Mouse (Mus musculus) CD4-positive, CD25-positive, alpha-beta regulatory T cell, adult 4 months (primary cell): Measurements from ENCODE around the gene Elp6. TPM values are rescaled to one million over a fixed set of nuclear protein-coding genes. Genes with fewer than 3 reads are reported as not detected.
"Not testable (repeated sequence)": the region's sequence is repeated elsewhere in the genome, so short reads cannot be mapped to it uniquely, and the experiment has no call there.

Experiments used
- ATAC-seq: one replicate; pipeline ENCODE4 v1.8.0; 2017
- polyA plus RNA-seq, 2 experiments: library from polyadenylated mRNA; unstranded; fragments of 100-300 nt; shearing (Covaris generic); gene quantifications; one replicate each; pipeline ENCODE4 v1.2.1; 2017

The Elp6 gene
- polyA plus RNA-seq, 2 experiments from 2014 or later, result 13.5 to 23.8 TPM

DNA sequence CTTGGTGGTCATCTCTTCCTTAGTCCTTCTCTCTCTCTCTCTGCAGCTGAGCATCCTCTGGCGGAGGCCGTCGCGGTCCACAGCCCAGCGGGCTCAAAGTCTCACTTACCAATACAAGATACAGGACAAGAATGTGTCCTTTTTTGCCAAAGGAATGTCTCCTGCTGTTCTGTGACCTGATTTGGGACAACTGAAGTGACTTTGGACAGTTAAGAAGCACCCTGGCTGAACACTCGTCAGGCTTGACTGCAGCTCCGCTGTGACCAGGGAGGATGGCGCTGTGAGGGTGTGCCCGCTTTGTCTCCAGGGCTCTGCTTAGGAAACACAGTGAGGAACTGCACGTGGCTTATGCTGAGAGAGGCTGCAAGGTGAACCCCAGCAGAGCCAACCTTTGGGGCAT lies 15.8 kb downstream of the Elp6 start:
- no peak for ATAC-seq

GRCm38 (mm10) chr9:110322972-110323371 lies 18.0 kb downstream of the Elp6 start:
- no peak for ATAC-seq

DNA sequence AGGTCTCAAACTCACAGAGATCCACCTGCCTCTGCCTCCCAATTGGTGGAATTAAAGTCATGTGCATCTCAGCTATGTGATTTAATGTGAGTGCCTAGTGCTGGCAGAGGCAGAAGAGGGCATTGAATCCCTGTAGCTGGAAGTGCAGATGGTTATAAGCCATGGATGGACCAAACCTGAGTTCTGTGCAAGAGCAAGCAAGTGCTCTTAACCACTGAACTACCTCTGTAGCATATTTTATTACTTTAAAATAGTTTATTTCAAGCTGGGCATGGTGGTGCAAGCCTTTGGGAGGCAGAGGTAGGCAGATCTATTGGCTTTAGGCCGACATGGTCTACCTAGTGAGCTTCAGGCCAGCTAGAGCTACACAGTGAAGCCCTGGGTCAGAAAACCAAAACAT lies 19.2 kb downstream of the Elp6 start:
- no peak for ATAC-seq

GRCm38 (mm10) chr9:110328178-110328577 lies 23.2 kb downstream of the Elp6 start:
- no peak for ATAC-seq

GRCm38 (mm10) chr9:110328946-110329630 lies 24.1 kb downstream of the Elp6 start:
- ATAC-seq, result peak; percentile 19

DNA sequence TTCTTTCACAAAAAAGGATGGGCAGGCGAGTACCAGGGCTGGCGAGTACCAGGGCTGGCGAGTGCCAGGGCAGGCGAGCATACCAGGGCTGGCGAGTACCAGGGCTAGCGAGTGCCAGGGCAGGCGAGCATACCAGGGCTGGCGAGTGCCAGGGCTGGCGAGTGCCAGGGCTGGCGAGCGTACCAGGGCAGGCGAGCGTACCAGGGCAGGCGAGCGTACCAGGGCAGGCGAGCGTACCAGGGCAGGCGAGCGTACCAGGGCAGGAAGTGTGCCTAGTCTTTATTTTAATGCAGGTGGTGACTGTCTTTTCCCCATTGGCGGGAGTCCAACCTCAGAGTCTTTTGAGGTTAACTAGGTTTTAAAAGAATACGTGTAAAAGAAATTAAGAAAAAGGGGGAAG lies 24.7 kb downstream of the Elp6 start:
- ATAC-seq, result peak; percentile 53

DNA sequence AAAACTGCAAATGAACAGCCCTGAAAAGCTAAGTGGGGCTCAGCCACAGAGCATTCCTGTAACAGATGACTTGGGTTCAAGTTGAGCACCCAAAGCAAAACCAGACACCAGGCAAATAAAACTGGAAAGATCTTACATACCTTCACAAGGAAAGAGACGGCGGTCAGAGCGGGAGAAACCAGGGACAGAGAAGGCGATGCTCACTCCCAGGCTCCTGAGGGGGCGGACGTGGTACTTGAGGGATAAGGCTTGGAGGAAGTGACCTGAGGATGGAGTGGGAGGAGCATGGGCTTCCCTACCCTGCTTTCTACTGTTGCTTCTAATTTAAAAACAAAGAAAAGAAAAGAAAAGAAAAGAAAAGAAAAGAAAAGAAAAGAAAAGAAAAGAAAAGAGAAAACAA lies 25.4 kb downstream of the Elp6 start:
- ATAC-seq, result no peak

- ATAC-seq, result not testable (repeated sequence)
Observed at GRCm38 (mm10) chr9:110330913-110331312, 25.9 kb downstream of the Elp6 start.

GRCm38 (mm10) chr9:110333135-110333895 lies 28.3 kb downstream of the Elp6 start, which contains the start of gene Scap:
TSS of gene Scap (plus strand) at chr9:110333288.
- ATAC-seq, result peak; percentile 81

DNA sequence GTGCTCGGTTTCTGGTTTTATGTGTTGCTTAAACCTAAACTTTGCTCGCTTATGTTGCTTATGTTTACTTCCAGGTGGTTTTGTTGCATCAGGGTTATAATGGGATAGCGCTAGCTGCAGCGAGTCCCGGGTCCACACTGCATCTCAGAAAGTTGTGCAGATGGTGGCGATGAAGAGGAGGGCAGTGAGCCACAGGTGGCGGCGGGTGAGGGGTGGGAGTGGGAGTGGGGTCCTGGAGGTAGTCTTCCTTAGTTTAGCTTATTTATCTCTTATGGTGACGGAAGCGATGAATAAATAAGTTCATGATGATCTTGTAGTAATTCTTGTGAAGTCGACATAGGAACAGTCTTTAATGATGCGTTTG lies 28.9 kb downstream of the Elp6 start:
- ATAC-seq, result peak; percentile 3

DNA sequence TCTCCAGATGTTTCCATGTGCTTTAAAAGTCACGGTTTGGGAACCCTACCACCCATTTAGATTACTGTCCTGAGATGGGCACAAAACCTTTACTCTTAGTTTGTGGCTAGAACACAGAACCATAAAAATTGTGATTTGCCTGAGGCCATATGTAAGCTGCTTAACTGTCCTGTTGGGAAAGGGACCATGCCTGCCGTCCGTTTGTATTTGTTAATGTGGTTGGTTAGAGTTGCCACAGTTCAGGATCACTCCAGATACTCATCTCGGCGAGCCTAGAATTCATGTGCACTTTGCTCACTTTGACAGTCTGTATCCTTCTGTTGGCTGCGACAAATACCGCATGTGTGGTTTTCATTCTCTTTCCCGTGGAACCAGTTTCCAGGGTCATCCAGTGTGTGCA lies 29.9 kb downstream of the Elp6 start:
- ATAC-seq, result no peak

DNA sequence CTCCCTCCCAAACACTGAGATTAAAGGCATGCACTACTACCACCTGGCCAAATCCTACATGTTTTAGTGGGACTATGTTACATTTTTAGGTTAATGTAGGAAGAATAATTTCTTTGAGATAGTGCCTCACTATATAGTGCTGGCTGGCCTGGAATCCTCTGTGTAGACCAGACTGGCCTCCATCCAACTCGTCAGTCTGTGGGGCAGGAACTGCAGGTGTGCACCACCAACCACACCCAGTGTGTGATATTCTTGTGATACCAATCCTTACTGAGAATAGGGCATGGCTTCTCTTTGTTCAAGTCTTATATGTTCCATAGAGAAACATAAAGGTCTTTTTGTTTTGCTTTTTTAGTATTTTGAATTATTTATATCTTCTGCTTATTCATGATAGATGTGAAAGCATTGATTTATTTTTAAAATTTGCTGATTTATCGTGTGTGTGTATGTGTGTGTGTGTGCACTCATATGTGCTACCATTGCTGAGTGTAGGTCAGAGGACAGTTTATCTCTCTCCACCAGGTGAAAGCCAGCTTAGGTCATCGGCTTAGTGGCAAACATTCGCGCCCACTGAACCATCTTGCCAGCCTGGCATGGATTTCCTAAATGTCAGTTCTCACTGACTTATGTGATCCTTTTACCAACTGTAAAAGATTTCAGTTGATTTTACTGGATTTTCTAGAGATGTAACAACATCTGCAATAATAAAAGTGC lies 35.2 kb downstream of the Elp6 start:
- no peak for ATAC-seq

GRCm38 (mm10) chr9:110342008-110342407 lies 37.0 kb downstream of the Elp6 start:
- no peak for ATAC-seq

- no peak for ATAC-seq
Observed at GRCm38 (mm10) chr9:110343805-110344204, 38.8 kb downstream of the Elp6 start.

DNA sequence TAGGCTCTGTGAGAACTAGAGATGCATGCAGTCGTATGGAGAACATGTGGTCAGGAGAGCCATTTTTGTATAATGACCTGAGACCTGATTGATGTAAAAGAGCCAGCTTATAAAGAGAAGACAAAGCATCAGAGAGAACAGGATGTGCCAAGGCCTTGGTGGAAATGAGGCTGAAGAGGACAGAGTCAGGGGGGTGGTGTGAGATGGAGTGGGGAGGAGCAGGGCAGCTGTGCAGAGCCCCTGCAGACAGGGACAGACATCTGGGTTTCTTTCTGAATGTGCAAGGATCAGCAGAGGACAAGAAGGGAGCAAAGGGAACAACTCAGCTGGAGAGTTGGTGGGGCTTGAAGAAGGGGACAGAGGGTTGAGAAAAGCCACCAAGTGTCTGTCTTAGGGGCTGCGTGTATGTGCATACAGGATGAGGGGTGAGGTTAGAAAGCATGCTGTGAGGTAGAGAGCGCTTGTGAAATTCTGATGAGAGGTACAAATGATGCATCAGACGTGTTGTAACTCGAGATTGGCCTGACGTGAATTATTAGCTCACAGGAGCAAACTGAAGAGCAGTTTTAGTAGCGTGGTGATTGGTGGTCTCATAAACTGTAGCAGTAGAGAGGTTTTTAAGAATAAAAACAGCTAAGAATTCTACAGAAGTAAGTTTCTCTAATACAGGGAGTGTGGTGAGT lies 40.2 kb downstream of the Elp6 start:
- no peak for ATAC-seq

GRCm38 (mm10) chr9:110348899-110349298 lies 43.9 kb downstream of the Elp6 start:
- no peak for ATAC-seq

DNA sequence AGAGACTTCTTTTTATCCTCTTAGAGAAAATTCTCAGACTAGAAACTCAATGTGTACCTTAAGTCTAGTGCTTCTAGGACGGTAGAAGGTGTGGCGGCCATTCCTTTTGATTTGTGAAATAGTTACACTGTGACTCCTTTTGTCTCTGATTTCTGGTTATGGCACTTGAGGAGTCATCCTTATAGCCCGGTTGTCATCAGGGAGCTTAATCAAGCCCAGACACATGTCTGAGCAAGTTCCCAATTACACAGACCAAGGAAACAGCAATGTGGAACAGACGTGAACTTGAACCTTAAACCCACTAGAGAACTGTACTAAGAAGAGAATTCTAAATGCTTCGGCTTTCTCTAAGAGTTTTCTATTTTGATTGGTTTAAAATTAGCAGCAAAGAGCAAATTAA lies 45.2 kb downstream of the Elp6 start:
- no peak for ATAC-seq

- ATAC-seq, result no peak
Observed at GRCm38 (mm10) chr9:110350612-110351011, 45.6 kb downstream of the Elp6 start.

DNA sequence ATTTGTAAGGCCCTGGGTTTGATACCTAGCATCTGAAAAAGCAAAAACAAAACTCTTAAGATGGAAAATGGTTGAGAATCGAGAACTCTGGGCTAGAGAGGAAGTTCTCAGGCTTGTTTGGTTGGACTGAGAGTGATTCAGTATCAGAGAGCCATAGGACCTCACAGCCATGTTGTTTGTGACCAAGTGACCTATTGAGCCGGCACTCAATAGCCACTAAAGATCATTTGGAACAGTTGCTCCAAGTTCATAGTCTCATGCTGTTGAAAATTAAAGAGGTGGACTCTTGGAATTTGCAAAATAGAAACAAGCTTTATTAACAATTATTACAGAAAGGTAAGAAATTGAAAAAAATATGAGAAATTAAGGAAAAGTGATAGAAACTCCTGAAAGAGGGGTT lies 46.4 kb downstream of the Elp6 start:
- ATAC-seq, result no peak

DNA sequence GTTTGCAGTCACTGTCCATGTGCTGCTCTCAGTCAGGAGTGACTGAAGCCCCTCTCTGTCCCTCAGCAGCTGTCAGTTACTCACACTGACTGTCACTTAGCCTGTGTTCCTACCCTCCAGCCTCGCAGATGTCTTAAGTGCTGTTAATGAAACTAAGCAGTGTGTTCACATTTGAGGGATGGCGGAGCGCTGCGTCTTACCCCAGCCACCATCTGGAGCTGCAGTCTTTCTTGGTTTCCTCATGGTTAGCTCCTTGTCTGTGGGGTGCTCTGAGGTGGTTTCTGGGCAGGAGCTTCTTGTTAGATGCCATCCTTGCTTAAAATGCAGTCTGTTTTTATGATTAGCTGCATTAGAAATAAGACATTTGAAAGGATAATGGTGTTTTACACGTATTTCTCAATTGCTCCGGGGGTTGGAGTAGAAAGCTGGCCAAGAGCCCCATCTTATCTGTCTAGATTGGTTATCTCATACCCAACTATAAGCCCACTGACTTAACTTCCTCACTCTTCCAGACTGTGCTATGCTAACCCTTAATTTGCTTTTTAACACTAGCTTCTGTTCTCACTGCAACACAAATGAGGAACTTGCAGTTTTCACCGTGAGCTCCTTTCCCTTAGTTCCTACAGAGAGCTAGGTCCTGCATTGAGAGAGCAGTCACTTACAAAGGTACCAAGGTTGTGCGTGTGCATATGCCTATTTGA lies 47.1 kb downstream of the Elp6 start:
- no peak for ATAC-seq

DNA sequence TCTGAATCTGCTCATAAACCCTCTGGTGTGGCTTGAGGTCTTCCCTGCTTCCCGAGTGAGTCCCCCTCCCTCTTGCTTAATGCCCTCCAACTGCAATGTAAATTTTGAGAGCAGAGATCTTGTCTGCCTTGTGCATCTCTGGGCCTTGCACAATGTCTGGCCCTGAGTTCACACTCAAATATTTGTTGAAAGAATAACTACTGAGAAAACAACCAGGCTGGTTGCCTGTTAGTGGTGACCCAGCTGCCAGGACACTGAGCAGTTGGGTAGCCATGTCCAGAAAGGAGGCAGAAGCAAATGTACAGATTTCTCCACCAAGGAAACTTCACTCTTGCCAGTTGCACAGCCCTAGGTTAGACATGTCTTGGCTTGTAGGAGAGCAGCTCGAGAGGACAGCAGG lies 53.4 kb downstream of the Elp6 start:
- ATAC-seq, result no peak

- no peak for ATAC-seq
Observed at GRCm38 (mm10) chr9:110361299-110361698, 56.3 kb downstream of the Elp6 start.
